Mouse (Mus musculus) kidney, postnatal 0 days (tissue): ENCODE measurements at regions not wholly inside any gene's neighbourhood (a gene's known extent, or its start where the extent isn't known, plus 50 kb on each side); places are given as distances from the start of the nearest gene placed in this dataset.

Source experiments
- ATAC-seq: fragments of 200-750 bp; cut with Nextera tagmentation; replicated peaks from 2 replicates; pipeline ENCODE4 v1.8.0; 2017; ENCODE audit warnings: low read depth, moderate number of reproducible peaks, moderate TSS enrichment, moderate library complexity; ENCODE audit not compliant: low FRiP score
- DNase-seq: peaks from one replicate; pipeline ENCODE4 v3.0.0-alpha.2; 2016; ENCODE audit warnings: low spot score
- H3K27ac ChIP-seq: fragments of 300-500 bp; sonication (generic); 2 replicates; pipeline ENCODE4 v1.5.1; 2014; ENCODE audit warnings: mild to moderate bottlenecking
- H3K27me3 ChIP-seq: fragments of 300-500 bp; sonication (generic); 2 replicates; pipeline ENCODE4 v1.6.1; 2014; ENCODE audit warnings: low read length, mixed read lengths; ENCODE audit not compliant: insufficient read depth
- H3K36me3 ChIP-seq: fragments of 300-500 bp; sonication (generic); 2 replicates; pipeline ENCODE4 v1.6.1; 2014; ENCODE audit warnings: low read length, mixed read lengths; ENCODE audit not compliant: insufficient read depth
- H3K4me1 ChIP-seq: fragments of 300-500 bp; sonication (generic); replicated peaks from 2 replicates; pipeline ENCODE4 v1.6.1; 2014; ENCODE audit warnings: antibody characterized with exemption, low read length, mixed read lengths; ENCODE audit not compliant: insufficient read depth
- H3K4me2 ChIP-seq: fragments of 300-500 bp; sonication (generic); 2 replicates; pipeline ENCODE4 v1.6.1; 2014; ENCODE audit warnings: mild to moderate bottlenecking, low read length, moderate library complexity, mixed read lengths
- H3K4me3 ChIP-seq: fragments of 300-500 bp; sonication (generic); replicated peaks from 2 replicates; pipeline ENCODE4 v1.5.1; 2014; ENCODE audit warnings: low read depth, low read length
- H3K9ac ChIP-seq: fragments of 300-500 bp; sonication (generic); 2 replicates; pipeline ENCODE4 v1.6.1; 2014; ENCODE audit warnings: low read depth, low read length
- H3K9me3 ChIP-seq: fragments of 300-500 bp; sonication (generic); replicated peaks from 2 replicates; pipeline ENCODE4 v1.6.1; 2016; ENCODE audit warnings: low read length, inconsistent platforms, mixed read lengths
- CTCF ChIP-seq: IDR thresholded peaks from 2 replicates; pipeline ENCODE4 v1.5.1; 2016; ENCODE audit warnings: antibody characterized with exemption, low read depth, mild to moderate bottlenecking, moderate library complexity
- WGBS: fragments of 180-500 bp; shearing (Covaris S2); extraction: QIAGEN DNeasy Blood & Tissue Kit; methylation state at CpG from one replicate; pipeline ENCODE4 v1.1.7; 2014; 5-methylcytosine and 5-hydroxymethylcytosine counted together

DNA sequence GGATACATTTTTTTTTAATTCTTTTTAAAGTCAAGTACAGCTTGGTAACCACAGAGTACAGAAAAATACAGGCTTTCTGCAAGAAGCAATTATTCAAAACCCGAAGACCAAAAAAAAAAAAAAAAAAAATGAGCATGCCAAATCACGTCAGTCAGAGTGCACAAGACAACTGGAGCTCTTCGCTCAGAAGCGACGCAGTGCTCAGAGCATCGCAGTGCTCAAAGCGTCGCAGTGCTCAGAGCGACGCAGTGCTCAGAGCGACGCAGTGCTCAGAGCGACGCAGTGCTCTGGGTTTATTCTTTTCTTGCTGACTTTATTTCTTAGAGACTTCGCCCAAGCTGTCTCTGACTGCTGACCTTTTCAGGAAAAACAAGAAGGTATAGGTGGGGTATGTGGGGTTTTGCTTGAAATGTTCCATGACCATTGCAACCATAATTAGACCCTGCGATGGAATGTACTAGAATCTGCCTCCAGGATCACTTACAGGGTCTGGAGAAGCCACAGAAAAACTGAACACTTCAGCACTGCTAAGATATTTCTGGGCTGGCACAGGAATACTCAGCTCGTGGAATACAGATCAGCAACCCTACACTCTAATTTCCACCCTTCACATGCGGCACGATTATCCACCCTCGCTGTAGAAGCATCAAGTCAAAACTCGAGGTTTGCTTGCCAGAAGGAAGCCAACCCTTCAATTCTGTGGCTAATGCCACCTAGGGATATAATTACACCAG, 384.3 kb downstream of the Wdr11 start:
- H3K27me3 ChIP-seq = no peaks in the 10 kb centered on the region
- no peaks in the 10 kb centered on the region for H3K4me1 ChIP-seq
- ATAC-seq = no peak
- no peaks in the 10 kb centered on the region for H3K36me3 ChIP-seq
- 89% methylated on average over 21 of the region's 21 CpGs for WGBS
- no peaks in the 10 kb centered on the region for H3K9me3 ChIP-seq
- DNase-seq = no peak
- H3K4me2 ChIP-seq = no peak overlapping the region
- TF ChIP-seq CTCF = no peak
- no peak overlapping the region for H3K27ac ChIP-seq
- no peak overlapping the region for H3K9ac ChIP-seq
- no peak overlapping the region for H3K4me3 ChIP-seq

DNA sequence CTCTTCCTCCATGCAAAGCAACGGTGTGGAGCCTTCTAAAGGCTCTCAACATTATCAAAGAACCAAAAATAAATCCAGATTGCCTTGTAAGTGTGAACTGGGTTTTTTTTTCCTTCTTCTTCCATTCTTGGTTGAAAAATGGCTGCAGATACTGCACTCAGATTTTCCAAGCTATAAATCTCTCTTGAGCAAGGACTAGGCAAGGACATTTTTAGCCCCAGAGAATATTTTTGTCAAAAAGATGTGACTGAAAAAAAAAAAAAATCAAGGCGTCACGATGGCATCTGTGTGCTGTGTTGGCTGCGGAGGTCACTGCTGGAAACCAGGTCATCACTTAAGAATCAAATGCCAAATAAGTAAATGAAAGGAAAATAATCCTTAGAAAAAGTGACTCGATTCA, 386.9 kb downstream of the Wdr11 start:
- no peak for TF ChIP-seq CTCF
- Histone ChIP-seq H3K27ac (no peak overlapping the region), H3K4me3 (no peak overlapping the region), H3K4me1 (no peaks in the 10 kb centered on the region), H3K9me3 (no peaks in the 10 kb centered on the region), H3K36me3 (no peaks in the 10 kb centered on the region), H3K4me2 (no peak overlapping the region), H3K27me3 (no peaks in the 10 kb centered on the region), H3K9ac (no peak overlapping the region)
- ATAC-seq (no peak), DNase-seq (no peak)
- WGBS = 68% methylated on average over 5 of the region's 5 CpGs

DNA sequence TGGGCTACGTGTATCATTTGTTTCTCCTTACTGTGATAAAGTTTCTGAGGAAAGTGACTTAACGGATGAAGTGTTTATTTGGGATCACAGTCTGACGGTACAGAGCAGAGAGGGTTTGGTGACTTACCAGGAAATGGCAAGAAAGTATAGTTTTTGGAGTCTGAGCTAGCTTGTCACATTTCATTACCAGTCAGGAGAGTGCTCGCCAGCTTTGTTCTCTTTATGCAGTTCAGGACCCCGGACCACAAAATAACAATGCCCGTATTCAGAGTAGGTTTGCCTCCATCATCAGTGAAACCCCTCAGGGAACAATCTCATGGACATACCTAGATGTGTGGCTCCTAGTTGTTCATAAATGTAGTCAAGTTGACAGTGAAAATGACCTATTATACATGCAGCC, 387.7 kb downstream of the Wdr11 start:
- Histone ChIP-seq H3K9me3 (no peaks in the 10 kb centered on the region), H3K4me3 (no peak overlapping the region), H3K4me2 (no peak overlapping the region), H3K9ac (no peak overlapping the region), H3K4me1 (no peaks in the 10 kb centered on the region), H3K27me3 (no peaks in the 10 kb centered on the region), H3K36me3 (no peaks in the 10 kb centered on the region), H3K27ac (no peak overlapping the region)
- 58% methylated on average over 6 of the region's 6 CpGs for WGBS
- DNase-seq (no peak), ATAC-seq (no peak)
- TF ChIP-seq CTCF = no peak

DNA sequence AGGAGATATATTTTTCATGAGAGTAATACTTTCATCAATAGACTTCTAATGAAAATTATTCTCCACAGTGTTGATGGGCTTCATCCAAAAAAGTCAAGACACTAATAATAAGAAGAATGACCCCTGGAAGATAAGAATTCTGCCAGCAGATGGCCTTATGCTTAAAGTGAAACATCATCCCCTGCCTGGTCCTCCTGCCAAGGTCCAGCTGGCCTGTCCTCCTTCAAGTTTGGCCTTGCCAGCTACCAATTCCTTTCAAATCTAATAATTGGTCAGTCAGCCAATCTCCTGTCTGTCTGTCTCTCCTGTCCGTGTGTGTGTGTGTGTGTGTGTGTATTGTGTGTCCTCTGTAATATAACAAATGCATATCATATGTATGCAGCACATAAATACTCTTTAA, 388.8 kb downstream of the Wdr11 start:
- Histone ChIP-seq H3K4me1 (no peaks in the 10 kb centered on the region), H3K9ac (no peak overlapping the region), H3K27me3 (no peaks in the 10 kb centered on the region), H3K27ac (no peak overlapping the region), H3K36me3 (no peaks in the 10 kb centered on the region), H3K4me3 (no peak overlapping the region), H3K4me2 (no peak overlapping the region), H3K9me3 (no peaks in the 10 kb centered on the region)
- ATAC-seq = no peak
- 89% methylated on average over 1 of the region's 1 CpGs for WGBS
- no peak for DNase-seq
- no peak for TF ChIP-seq CTCF

DNA sequence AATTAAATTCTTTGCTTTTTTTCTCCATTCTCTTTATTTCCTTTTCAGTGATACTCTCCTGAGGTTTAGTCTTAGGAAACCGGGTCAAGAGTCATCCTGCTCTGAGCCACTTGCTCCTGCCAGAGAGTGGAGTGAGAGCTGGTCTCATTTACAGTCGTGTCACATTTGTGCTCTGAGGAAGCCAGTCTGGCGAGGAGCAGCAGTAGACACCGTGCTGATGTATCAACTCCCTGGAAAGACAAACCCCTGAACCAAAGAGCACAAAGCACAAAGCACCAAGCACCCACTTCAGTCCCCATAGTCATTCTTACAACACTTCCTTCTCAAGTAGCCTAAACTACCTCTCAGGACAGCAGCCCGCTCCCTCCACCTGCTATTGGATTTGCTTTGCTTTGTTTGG, 390.7 kb downstream of the Wdr11 start:
- H3K9me3 ChIP-seq = no peaks in the 10 kb centered on the region
- no peak for TF ChIP-seq CTCF
- no peak overlapping the region for H3K4me3 ChIP-seq
- H3K4me1 ChIP-seq = 0 out of 2 replicates have a peak, but pooled peaks cover 5% of the 10 kb centered on the region
- H3K4me2 ChIP-seq = no peak overlapping the region
- 35% methylated on average over 5 of the region's 5 CpGs for WGBS
- H3K9ac ChIP-seq = no peak overlapping the region
- no peak overlapping the region for H3K27ac ChIP-seq
- no peaks in the 10 kb centered on the region for H3K36me3 ChIP-seq
- H3K27me3 ChIP-seq = no peaks in the 10 kb centered on the region
- ATAC-seq (no peak), DNase-seq (no peak)

DNA sequence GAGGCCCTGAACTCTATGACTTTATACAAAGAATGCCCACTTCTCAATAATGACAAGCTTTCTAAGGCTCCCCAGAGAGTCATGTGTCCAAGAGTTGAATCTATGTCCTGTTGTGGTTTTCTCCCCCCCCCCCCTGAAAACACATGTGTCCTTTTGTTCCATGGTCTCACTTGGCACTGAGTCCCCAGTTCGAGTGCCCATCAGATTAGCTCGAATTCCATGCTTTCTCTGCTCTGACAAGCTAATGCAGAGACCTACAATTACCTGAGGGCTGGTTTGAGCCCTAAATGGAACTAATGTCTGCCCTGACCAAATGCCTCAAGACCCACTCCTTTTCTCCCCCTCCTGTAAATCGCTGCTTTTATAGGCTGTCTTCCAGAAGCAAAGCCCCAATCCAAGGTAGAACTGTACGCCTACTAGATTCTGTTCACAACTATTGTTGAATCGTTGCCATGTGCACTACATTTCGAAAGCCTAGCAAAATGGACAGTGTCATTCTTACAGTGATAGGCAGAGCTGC, 392.0 kb downstream of the Wdr11 start:
- Histone ChIP-seq H3K4me3 (no peak overlapping the region), H3K36me3 (no peaks in the 10 kb centered on the region), H3K9ac (no peak overlapping the region), H3K9me3 (no peaks in the 10 kb centered on the region), H3K4me2 (no peak overlapping the region), H3K27me3 (no peaks in the 10 kb centered on the region), H3K27ac (peak overlapping the region; percentile 40; the same call in 1 of the 2 replicates), H3K4me1 (0 out of 2 replicates have a peak, but pooled peaks cover 5% of the 10 kb centered on the region)
- DNase-seq = no peak
- ATAC-seq = no peak
- 81% methylated on average over 6 of the region's 6 CpGs for WGBS
- no peak for TF ChIP-seq CTCF

DNA sequence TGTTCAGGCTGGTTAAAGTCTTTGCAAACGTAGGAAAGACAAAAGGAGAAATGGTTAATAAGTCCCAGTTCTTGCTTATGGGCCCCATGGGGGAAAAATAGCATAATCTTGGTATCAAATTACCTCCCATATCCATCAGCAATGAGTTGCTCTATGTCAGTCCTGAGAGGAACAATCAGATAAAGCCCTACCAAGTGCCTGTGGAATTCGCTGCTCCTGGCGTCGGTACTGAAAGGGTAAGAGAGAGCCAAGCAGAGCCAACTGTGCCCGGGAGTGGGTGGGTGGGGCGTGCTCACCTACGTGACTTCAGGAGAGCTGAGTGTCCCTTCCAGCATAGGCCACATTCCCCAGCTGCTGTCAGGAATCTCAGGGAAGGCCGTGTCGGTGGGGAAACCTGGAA, 392.7 kb downstream of the Wdr11 start:
- ATAC-seq (no peak), DNase-seq (no peak)
- Histone ChIP-seq H3K27ac (no peak overlapping the region), H3K4me1 (0 out of 2 replicates have a peak, but pooled peaks cover 5% of the 10 kb centered on the region), H3K9ac (no peak overlapping the region), H3K36me3 (no peaks in the 10 kb centered on the region), H3K9me3 (no peaks in the 10 kb centered on the region), H3K4me2 (no peak overlapping the region), H3K27me3 (no peaks in the 10 kb centered on the region), H3K4me3 (no peak overlapping the region)
- TF ChIP-seq CTCF = no peak
- 60% methylated on average over 9 of the region's 9 CpGs for WGBS
